ENCODE assay signal across 8 mouse cellular contexts in genomic region chr2:170204768-170205514, GRCm38 (mm10). TPM values are rescaled to one million over a fixed set of nuclear protein-coding genes. Genes with fewer than 3 reads are reported as not detected.
A peak's percentile ranks its signal among the peaks of the same experiment; 100 is the strongest.
DNase-seq lines count a peak whose midpoint lies in the region; ATAC-seq and TF ChIP-seq lines count a peak whose summit lies in the region.

No protein-coding gene starts in this region.

- TF ChIP-seq EP300 in liver, embryonic 14.5 days (IDR thresholded peaks at IDR 0.05; ENCODE audit: low read depth): no peak

- peaks cover 36% of the 10 kb centered on the region for H3K4me1 ChIP-seq in heart, embryonic 13.5 days
- H3K4me1 ChIP-seq in liver, embryonic 14.5 days (replicated peaks; ENCODE audit: control insufficient read depth in 2 of 2, insufficient read depth in 2 of 2, low read length in 1 of 2): peaks cover 24 to 30% of the 10 kb centered on the region in 2 experiments
- H3K4me1 ChIP-seq in stomach, embryonic 16.5 days (ENCODE audit: control insufficient read depth, insufficient read depth, low read length): peaks cover 11% of the 10 kb centered on the region

- no peak for TF ChIP-seq CTCF in liver, embryonic 14.5 days (IDR thresholded peaks at IDR 0.05; ENCODE audit: low read depth)

- H3K27me3 ChIP-seq in heart, embryonic 13.5 days (replicated peaks): no peaks in the 10 kb centered on the region
- H3K27me3 ChIP-seq in liver, embryonic 14.5 days (ENCODE audit: control insufficient read depth, insufficient read depth, low read length): no peaks in the 10 kb centered on the region
- H3K27me3 ChIP-seq in stomach, embryonic 16.5 days (ENCODE audit: control insufficient read depth, insufficient read depth, low read length): no peaks in the 10 kb centered on the region

- no peaks in the 10 kb centered on the region for H3K36me3 ChIP-seq in heart, embryonic 13.5 days
- no peaks in the 10 kb centered on the region for H3K36me3 ChIP-seq in liver, embryonic 14.5 days (replicated peaks; ENCODE audit: control insufficient read depth, insufficient read depth, low read depth)
- no peaks in the 10 kb centered on the region for H3K36me3 ChIP-seq in stomach, embryonic 16.5 days (ENCODE audit: control insufficient read depth, insufficient read depth, low read length)

- peak overlapping the region; percentile 83 for H3K9ac ChIP-seq in heart, embryonic 13.5 days
- H3K9ac ChIP-seq in liver, embryonic 14.5 days (replicated peaks): peak overlapping the region; percentile 66
- H3K9ac ChIP-seq in stomach, embryonic 16.5 days (ENCODE audit: low read length): peak overlapping the region; percentile 57

- peak overlapping the region; percentile 91 for H3K27ac ChIP-seq in heart, embryonic 13.5 days (replicated peaks)
- peak overlapping the region; percentile 59 for H3K27ac ChIP-seq in liver, embryonic 14.5 days
- peak overlapping the region; percentile 84 for H3K27ac ChIP-seq in stomach, embryonic 16.5 days (ENCODE audit: low read length)

- no peak for ATAC-seq in heart, embryonic 13.5 days (ENCODE audit: extremely low read depth, insufficient number of reproducible peaks, low FRiP score, low TSS enrichment)
- ATAC-seq in liver, embryonic 14.5 days (ENCODE audit: insufficient read depth): no peak
- ATAC-seq in stomach, embryonic 16.5 days (ENCODE audit: insufficient read depth, low FRiP score): no peak

- no peaks in the 10 kb centered on the region for H3K9me3 ChIP-seq in heart, embryonic 13.5 days
- H3K9me3 ChIP-seq in liver, embryonic 14.5 days (ENCODE audit: control insufficient read depth, low read length): no peaks in the 10 kb centered on the region
- no peaks in the 10 kb centered on the region for H3K9me3 ChIP-seq in stomach, embryonic 16.5 days (replicated peaks; ENCODE audit: control insufficient read depth, low read length)

- 19% methylated on average over 10 of the region's 10 CpGs for WGBS in heart, embryonic 13.5 days
- WGBS in liver, embryonic 14.5 days (ENCODE audit: insufficient replicate concordance): 8% methylated on average over 10 of the region's 10 CpGs
- WGBS in stomach, embryonic 16.5 days: 17% methylated on average over 10 of the region's 10 CpGs

- peak overlapping the region; percentile 86 for H3K4me2 ChIP-seq in heart, embryonic 13.5 days
- peak overlapping the region; percentile 97 for H3K4me2 ChIP-seq in liver, embryonic 14.5 days (ENCODE audit: low read depth)
- H3K4me2 ChIP-seq in stomach, embryonic 16.5 days (ENCODE audit: low read depth, low read length): peak overlapping the region; percentile 64

- peak; percentile 90 for DNase-seq in heart, adult 11 months
- no peak for DNase-seq in heart, postnatal 4 days
- DNase-seq in MEL-GATA-1-ER (ENCODE audit: extremely low read depth, low read depth): peak; percentile 67
- DNase-seq in liver, embryonic 14.5 days (ENCODE audit: low read depth in 3 of 3, low spot score in 3 of 3): no peak
- no peak for DNase-seq in spleen, postnatal 14 days (ENCODE audit: low spot score in 2 of 2)
- no peak for DNase-seq in layer of hippocampus, adult 9-10 months (ENCODE audit: low spot score)

- H3K4me3 ChIP-seq in heart, embryonic 13.5 days: peak overlapping the region; percentile 56
- H3K4me3 ChIP-seq in liver, embryonic 14.5 days (ENCODE audit: insufficient read depth in 1 of 2, low read depth in 2 of 2, low read length in 2 of 2): peak overlapping the region; percentile 62 to 65
- peak overlapping the region; percentile 40 for H3K4me3 ChIP-seq in stomach, embryonic 16.5 days (replicated peaks; ENCODE audit: low read length)

RNA-seq across cellular contexts. Expression of gene Zfp217, which starts 57.0 kb away (rescaled TPM):
- total RNA-seq in heart, postnatal 4 days (2021): 10 to 100 TPM; 18.8 to 19.3 TPM
- 2.4 and 3.0 TPM in 2 replicates for polyA plus RNA-seq in heart, embryonic 13.5 days (2015; fragmentation: Nextera tagmentation; extraction: Ambion mirVana)
- 4.2 and 4.8 TPM in 2 replicates for polyA plus RNA-seq in liver, embryonic 14.5 days (2012; rRNA removed)
- polyA plus RNA-seq in liver, embryonic 14.5 days (2014; fragmentation: Nextera tagmentation; extraction: Ambion mirVana): 2.3 and 3.5 TPM in 2 replicates
- 3.0 and 3.2 TPM in 2 replicates for polyA plus RNA-seq in stomach, embryonic 16.5 days (2015; fragmentation: Nextera tagmentation; extraction: Ambion mirVana)

Comparison
In these comparisons a context has a peak if more than half of its experiments do, and no peak if none do; other contexts are left out.
1. DNase-seq: peak in heart, adult 11 months (single experiment) and MEL-GATA-1-ER (single experiment); none in heart, postnatal 4 days (single experiment), liver, embryonic 14.5 days (0 of 3), spleen, postnatal 14 days (0 of 2) and layer of hippocampus, adult 9-10 months (single experiment).
2. Peak in every context shown above with its lines, with median percentiles within 50 percentile points of each other: H3K27ac ChIP-seq, H3K4me2 ChIP-seq, H3K4me3 ChIP-seq and H3K9ac ChIP-seq.